Mouse (Mus musculus): ENCODE data around the gene Stim2. TPM values are rescaled to one million over a fixed set of nuclear protein-coding genes. Genes with fewer than 3 reads are reported as not detected.

Gene Stim2
- polyA plus RNA-seq, 1 experiment from 2014 or later = 16.9 TPM

DNA sequence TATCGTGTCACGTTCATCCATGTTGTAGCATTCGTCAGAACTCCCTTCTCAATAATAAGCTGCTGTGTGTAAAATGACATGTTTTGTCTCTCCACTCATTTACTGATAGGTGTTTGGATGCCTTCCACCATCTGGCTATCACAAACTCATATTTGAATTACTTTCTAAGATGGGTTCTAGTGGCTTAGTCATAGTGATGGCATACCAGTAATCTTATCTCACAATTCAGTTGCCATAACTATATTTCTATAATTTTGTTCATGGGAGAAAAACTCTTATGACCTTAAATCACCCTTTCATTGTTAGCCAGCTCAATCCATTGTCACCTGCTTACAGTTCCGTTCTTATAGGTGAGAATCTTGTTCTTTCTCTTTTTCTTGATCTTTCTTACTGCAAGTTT is 14.9 kb upstream of the Stim2 start:
- no peak overlapping the region for H3K9ac ChIP-seq (ENCODE audit: low read length)
- H3K27me3 ChIP-seq (ENCODE audit: control insufficient read depth, insufficient read depth, low read length) = no peaks in the 10 kb centered on the region
- H3K36me3 ChIP-seq (ENCODE audit: control insufficient read depth, insufficient read depth, low read length) = no peaks in the 10 kb centered on the region
- DNase-seq (ENCODE audit: low spot score) (no peak), ATAC-seq (ENCODE audit: insufficient number of reproducible peaks, low FRiP score, low TSS enrichment, low read depth) (no peak)
- no peak overlapping the region for H3K27ac ChIP-seq (replicated peaks; ENCODE audit: low read depth, low read length)
- no peaks in the 10 kb centered on the region for H3K9me3 ChIP-seq (ENCODE audit: control insufficient read depth, low read length)
- no peak overlapping the region for H3K4me3 ChIP-seq (ENCODE audit: low read depth, low read length)
- no peak overlapping the region for H3K4me2 ChIP-seq (ENCODE audit: low read depth, severe bottlenecking)
- WGBS = 91% methylated on average over 4 of the region's 4 CpGs
- H3K4me1 ChIP-seq (ENCODE audit: control insufficient read depth, insufficient read depth, low read length) = no peaks in the 10 kb centered on the region

DNA sequence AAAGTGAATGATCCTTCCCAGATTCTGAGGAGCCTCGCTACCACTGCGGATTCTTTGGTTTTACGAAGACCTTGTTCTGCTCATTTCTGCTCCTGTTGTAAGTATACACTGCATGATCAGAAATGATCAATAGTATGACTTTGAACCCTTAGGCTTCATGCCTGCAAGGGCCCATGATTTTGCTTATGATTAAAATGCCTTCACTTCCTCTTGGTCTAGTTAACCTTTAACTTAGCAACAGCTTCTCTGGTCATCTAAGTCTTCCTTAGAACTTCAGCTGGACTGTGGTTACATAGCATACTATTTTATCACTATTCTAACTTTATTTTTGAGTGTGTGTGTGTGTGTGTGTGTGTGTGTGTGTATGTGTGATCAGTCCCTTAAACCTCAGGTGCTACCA is 12.7 kb upstream of the Stim2 start:
- H3K27me3 ChIP-seq (ENCODE audit: control insufficient read depth, insufficient read depth, low read length) = no peaks in the 10 kb centered on the region
- no peaks in the 10 kb centered on the region for H3K36me3 ChIP-seq (ENCODE audit: control insufficient read depth, insufficient read depth, low read length)
- H3K9me3 ChIP-seq (ENCODE audit: control insufficient read depth, low read length) = no peaks in the 10 kb centered on the region
- no peak overlapping the region for H3K9ac ChIP-seq (ENCODE audit: low read length)
- no peaks in the 10 kb centered on the region for H3K4me1 ChIP-seq (ENCODE audit: control insufficient read depth, insufficient read depth, low read length)
- no peak overlapping the region for H3K4me2 ChIP-seq (ENCODE audit: low read depth, severe bottlenecking)
- ATAC-seq (ENCODE audit: insufficient number of reproducible peaks, low FRiP score, low TSS enrichment, low read depth) (no peak), DNase-seq (ENCODE audit: low spot score) (no peak)
- WGBS = 73% methylated on average over 3 of the region's 3 CpGs
- H3K27ac ChIP-seq (replicated peaks; ENCODE audit: low read depth, low read length) = no peak overlapping the region
- H3K4me3 ChIP-seq (ENCODE audit: low read depth, low read length) = no peak overlapping the region

DNA sequence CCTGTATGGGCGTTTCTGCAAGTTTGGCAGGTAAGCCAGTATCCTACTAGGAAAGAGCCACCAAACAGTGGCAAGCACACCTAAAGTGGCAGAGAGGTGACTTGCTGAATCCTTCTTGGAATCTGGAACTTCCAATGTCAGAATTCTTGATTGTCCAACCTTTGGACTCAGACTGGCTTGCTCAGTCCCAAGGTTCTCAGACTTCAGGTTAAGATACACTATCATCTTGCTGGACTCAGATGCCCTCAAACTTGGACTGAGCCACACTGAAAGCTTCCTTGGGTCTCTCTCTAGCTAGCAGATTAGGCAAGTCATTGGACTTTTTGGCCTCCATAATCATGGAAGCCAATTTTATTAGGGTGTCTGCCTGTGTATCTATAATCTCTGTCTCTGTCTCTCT is 10.8 kb upstream of the Stim2 start:
- WGBS = 97% methylated on average over 1 of the region's 1 CpGs
- Histone ChIP-seq H3K36me3 (ENCODE audit: control insufficient read depth, insufficient read depth, low read length) (no peaks in the 10 kb centered on the region), H3K27ac (replicated peaks; ENCODE audit: low read depth, low read length) (no peak overlapping the region), H3K9ac (ENCODE audit: low read length) (no peak overlapping the region), H3K27me3 (ENCODE audit: control insufficient read depth, insufficient read depth, low read length) (no peaks in the 10 kb centered on the region), H3K9me3 (ENCODE audit: control insufficient read depth, low read length) (no peaks in the 10 kb centered on the region), H3K4me2 (ENCODE audit: low read depth, severe bottlenecking) (no peak overlapping the region), H3K4me3 (ENCODE audit: low read depth, low read length) (no peak overlapping the region), H3K4me1 (ENCODE audit: control insufficient read depth, insufficient read depth, low read length) (no peaks in the 10 kb centered on the region)
- DNase-seq (ENCODE audit: low spot score) (no peak), ATAC-seq (ENCODE audit: insufficient number of reproducible peaks, low FRiP score, low TSS enrichment, low read depth) (no peak)

DNA sequence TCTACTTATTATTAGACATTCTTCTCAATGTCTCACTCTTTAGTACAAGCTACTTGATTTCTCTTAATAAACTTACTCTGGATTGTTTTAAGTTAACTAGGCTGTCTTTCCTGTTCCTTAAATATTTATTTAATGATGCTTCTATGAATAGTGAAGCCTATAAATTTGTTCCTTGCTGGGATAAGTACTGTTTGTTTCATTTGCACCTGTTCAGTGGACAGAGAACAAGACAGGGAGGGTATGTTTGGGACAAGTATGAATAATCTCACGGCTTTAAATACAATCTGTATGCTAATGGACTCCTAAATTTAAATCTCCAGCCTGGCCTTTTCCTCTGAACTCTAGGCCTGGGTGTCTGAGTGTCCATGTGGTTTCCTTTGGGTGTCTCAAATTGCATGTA is 10.2 kb upstream of the Stim2 start:
- H3K4me1 ChIP-seq (ENCODE audit: control insufficient read depth, insufficient read depth, low read length) = no peaks in the 10 kb centered on the region
- H3K27me3 ChIP-seq (ENCODE audit: control insufficient read depth, insufficient read depth, low read length) = no peaks in the 10 kb centered on the region

DNA sequence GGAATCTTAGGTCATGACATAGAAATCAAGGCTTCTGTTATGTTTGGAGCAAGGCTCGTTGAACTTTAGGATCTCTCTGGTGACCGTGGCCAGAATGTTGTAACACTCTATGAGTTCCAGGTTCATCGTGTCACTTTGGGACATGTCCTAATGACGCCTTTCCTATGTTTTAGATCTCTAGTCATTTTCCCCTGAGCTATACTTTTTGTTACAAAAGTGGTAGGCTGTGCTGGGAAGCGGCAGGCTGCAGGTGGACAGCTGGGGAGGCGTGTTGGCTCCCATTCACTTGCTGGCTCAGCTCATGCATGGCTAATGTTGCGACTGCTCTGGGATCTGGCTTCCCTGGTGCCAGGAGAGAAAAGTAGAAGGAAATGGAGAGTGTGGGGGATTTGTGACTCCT is 5.7 kb upstream of the Stim2 start:
- 70% methylated on average over 7 of the region's 7 CpGs for WGBS
- H3K27me3 ChIP-seq (ENCODE audit: control insufficient read depth, insufficient read depth, low read length) = no peaks in the 10 kb centered on the region
- H3K4me2 ChIP-seq (ENCODE audit: low read depth, severe bottlenecking) = no peak overlapping the region
- H3K4me3 ChIP-seq (ENCODE audit: low read depth, low read length) = no peak overlapping the region
- no peaks in the 10 kb centered on the region for H3K36me3 ChIP-seq (ENCODE audit: control insufficient read depth, insufficient read depth, low read length)
- H3K9me3 ChIP-seq (ENCODE audit: control insufficient read depth, low read length) = no peaks in the 10 kb centered on the region
- no peak overlapping the region for H3K27ac ChIP-seq (replicated peaks; ENCODE audit: low read depth, low read length)
- no peak for DNase-seq (ENCODE audit: low spot score)
- no peaks in the 10 kb centered on the region for H3K4me1 ChIP-seq (ENCODE audit: control insufficient read depth, insufficient read depth, low read length)
- H3K9ac ChIP-seq (ENCODE audit: low read length) = no peak overlapping the region
- no peak for ATAC-seq (ENCODE audit: insufficient number of reproducible peaks, low FRiP score, low TSS enrichment, low read depth)

More for the DNA sequence above, 10.2 kb upstream of the Stim2 start:
- no peak for ATAC-seq (ENCODE audit: insufficient number of reproducible peaks, low FRiP score, low TSS enrichment, low read depth)
- no peak overlapping the region for H3K4me3 ChIP-seq (ENCODE audit: low read depth, low read length)
- no peak overlapping the region for H3K27ac ChIP-seq (replicated peaks; ENCODE audit: low read depth, low read length)
- no peaks in the 10 kb centered on the region for H3K36me3 ChIP-seq (ENCODE audit: control insufficient read depth, insufficient read depth, low read length)
- DNase-seq (ENCODE audit: low spot score) = no peak
- 87% methylated on average over 1 of the region's 1 CpGs for WGBS
- no peak overlapping the region for H3K4me2 ChIP-seq (ENCODE audit: low read depth, severe bottlenecking)
- H3K9me3 ChIP-seq (ENCODE audit: control insufficient read depth, low read length) = no peaks in the 10 kb centered on the region
- H3K9ac ChIP-seq (ENCODE audit: low read length) = no peak overlapping the region

DNA sequence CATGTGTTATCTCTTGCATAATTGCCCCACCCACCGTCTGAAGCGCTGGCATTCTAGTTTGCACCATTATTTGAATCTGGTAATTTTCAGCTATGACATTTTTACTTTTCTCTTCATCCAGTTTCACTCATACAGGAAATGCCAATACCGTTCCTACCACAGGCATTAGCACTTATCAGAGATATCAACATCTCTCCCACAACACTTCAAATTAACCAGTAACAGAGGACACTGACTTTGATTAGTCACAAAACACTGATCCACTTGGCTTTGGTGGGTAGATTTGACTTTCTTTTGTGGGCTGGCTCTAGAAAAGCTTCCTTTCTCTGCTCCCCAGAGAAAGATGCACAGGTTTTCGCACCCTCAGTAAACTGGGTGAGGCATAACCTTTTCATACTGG is 3.7 kb upstream of the Stim2 start:
- Histone ChIP-seq H3K27ac (replicated peaks; ENCODE audit: low read depth, low read length) (no peak overlapping the region), H3K4me2 (ENCODE audit: low read depth, severe bottlenecking) (peak overlapping the region; percentile 87), H3K9ac (ENCODE audit: low read length) (no peak overlapping the region), H3K4me1 (ENCODE audit: control insufficient read depth, insufficient read depth, low read length) (peaks cover 4% of the 10 kb centered on the region), H3K36me3 (ENCODE audit: control insufficient read depth, insufficient read depth, low read length) (no peaks in the 10 kb centered on the region), H3K4me3 (ENCODE audit: low read depth, low read length) (no peak overlapping the region), H3K27me3 (ENCODE audit: control insufficient read depth, insufficient read depth, low read length) (no peaks in the 10 kb centered on the region), H3K9me3 (ENCODE audit: control insufficient read depth, low read length) (no peaks in the 10 kb centered on the region)
- DNase-seq (ENCODE audit: low spot score) = no peak
- ATAC-seq (ENCODE audit: insufficient number of reproducible peaks, low FRiP score, low TSS enrichment, low read depth) = no peak
- 70% methylated on average over 4 of the region's 4 CpGs for WGBS

DNA sequence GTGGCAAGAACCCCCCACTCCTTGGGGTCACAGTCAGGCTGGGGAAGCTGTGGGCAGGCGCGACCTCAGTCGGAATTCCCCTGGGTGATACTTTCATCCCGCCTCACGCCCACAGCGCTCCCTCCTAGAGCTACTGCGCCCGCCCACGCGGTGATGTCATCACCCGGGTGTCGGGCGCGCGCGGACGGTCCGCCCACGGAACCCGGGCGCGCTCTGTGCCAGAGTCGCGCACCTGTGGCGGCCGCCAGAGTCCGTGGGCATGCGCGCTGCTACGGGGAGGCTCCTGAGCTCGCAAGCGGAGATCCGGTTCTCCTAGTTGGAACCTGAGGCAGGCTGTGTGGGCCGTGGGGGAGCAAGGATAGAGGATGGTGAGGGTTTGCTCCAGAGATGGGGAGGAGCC is 3.0 kb upstream of the Stim2 start:
- Histone ChIP-seq H3K27me3 (ENCODE audit: control insufficient read depth, insufficient read depth, low read length) (no peaks in the 10 kb centered on the region), H3K4me1 (ENCODE audit: control insufficient read depth, insufficient read depth, low read length) (peaks cover 8% of the 10 kb centered on the region), H3K36me3 (ENCODE audit: control insufficient read depth, insufficient read depth, low read length) (no peaks in the 10 kb centered on the region), H3K4me3 (ENCODE audit: low read depth, low read length) (peak overlapping the region; percentile 48), H3K27ac (replicated peaks; ENCODE audit: low read depth, low read length) (no peak overlapping the region), H3K9ac (ENCODE audit: low read length) (peak overlapping the region; percentile 50), H3K4me2 (ENCODE audit: low read depth, severe bottlenecking) (peak overlapping the region; percentile 87), H3K9me3 (ENCODE audit: control insufficient read depth, low read length) (no peaks in the 10 kb centered on the region)
- under 1% methylated on average over 34 of the region's 34 CpGs for WGBS
- no peak for ATAC-seq (ENCODE audit: insufficient number of reproducible peaks, low FRiP score, low TSS enrichment, low read depth)
- peak; percentile 69 for DNase-seq (ENCODE audit: low spot score)

DNA sequence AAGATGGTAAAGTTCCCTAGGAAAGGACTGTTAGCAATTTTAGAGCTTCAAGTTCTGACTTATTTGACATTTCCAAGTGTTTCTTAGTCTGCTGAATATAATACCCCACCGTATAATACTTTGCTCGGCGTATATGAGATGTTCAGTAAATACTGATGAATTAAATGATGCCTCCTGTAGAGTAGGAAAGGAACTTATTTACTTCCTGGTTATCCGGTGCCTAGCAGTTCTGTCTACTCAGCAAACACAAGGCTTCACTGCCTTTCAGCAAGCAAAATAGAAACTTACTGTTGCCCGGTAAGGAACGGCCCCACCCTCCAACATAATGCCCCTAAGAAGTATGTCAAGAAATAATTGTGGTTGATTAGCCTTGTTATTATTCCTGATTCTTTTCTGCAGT is 1.5 kb upstream of the Stim2 start:
- 94% methylated on average over 6 of the region's 6 CpGs for WGBS
- Histone ChIP-seq H3K27ac (replicated peaks; ENCODE audit: low read depth, low read length) (no peak overlapping the region), H3K9me3 (ENCODE audit: control insufficient read depth, low read length) (no peaks in the 10 kb centered on the region), H3K4me3 (ENCODE audit: low read depth, low read length) (no peak overlapping the region), H3K4me2 (ENCODE audit: low read depth, severe bottlenecking) (no peak overlapping the region), H3K4me1 (ENCODE audit: control insufficient read depth, insufficient read depth, low read length) (peaks cover 13% of the 10 kb centered on the region), H3K36me3 (ENCODE audit: control insufficient read depth, insufficient read depth, low read length) (no peaks in the 10 kb centered on the region), H3K27me3 (ENCODE audit: control insufficient read depth, insufficient read depth, low read length) (no peaks in the 10 kb centered on the region), H3K9ac (ENCODE audit: low read length) (no peak overlapping the region)
- DNase-seq (ENCODE audit: low spot score) (no peak), ATAC-seq (ENCODE audit: insufficient number of reproducible peaks, low FRiP score, low TSS enrichment, low read depth) (no peak)

DNA sequence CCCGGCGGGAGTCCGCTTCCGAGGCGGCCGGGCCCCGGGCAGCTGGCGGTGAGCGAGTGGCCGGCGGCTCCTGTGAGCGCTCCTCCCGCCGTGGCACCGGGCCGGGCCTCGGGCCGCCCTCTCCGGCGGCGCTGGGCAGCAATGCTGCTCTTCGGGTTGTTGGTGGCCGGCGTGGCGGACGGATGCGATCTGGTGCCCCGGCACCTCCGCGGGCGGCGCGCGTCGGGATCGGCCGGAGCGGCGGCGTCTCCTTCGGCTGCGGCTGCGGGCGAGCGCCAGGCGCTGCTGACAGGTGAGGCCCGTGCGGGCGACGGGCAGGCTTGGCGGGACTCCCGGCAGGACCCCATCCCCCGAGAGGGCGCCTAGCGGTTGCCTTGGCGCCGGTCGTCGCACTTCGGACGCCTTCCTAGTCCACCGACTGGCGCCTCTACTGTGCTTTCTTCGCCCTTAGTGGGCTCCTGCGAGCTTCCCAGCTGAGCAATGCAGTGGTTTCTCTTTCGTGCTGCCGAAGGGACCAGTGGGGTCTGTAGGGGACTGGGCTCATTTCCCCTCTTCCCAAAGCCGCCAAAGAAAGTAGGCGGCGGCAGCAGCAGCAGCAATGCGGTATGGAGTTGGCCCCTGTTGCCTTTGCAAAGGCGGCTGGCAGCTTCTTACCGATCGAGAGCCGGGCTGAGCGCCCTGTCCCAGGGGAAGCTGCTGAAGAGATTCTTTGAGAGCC is 603 bp downstream of the Stim2 start:
- under 1% methylated on average over 74 of the region's 76 CpGs for WGBS
- Histone ChIP-seq H3K4me1 (ENCODE audit: control insufficient read depth, insufficient read depth, low read length) (peaks cover 13% of the 10 kb centered on the region), H3K9ac (ENCODE audit: low read length) (peak overlapping the region; percentile 80), H3K9me3 (ENCODE audit: control insufficient read depth, low read length) (no peaks in the 10 kb centered on the region), H3K36me3 (ENCODE audit: control insufficient read depth, insufficient read depth, low read length) (no peaks in the 10 kb centered on the region), H3K27me3 (ENCODE audit: control insufficient read depth, insufficient read depth, low read length) (no peaks in the 10 kb centered on the region), H3K4me3 (ENCODE audit: low read depth, low read length) (peak overlapping the region; percentile 81), H3K4me2 (ENCODE audit: low read depth, severe bottlenecking) (peak overlapping the region; percentile 82), H3K27ac (replicated peaks; ENCODE audit: low read depth, low read length) (peak overlapping the region; percentile 77)
- DNase-seq (ENCODE audit: low spot score) = peak; percentile 77
- peak; percentile 52 for ATAC-seq (ENCODE audit: insufficient number of reproducible peaks, low FRiP score, low TSS enrichment, low read depth)

Measured in limb, embryonic 11.5 days (tissue).